Mouse (Mus musculus) spleen, adult 2 months (tissue): ENCODE measurements at regions not wholly inside any gene's neighbourhood (a gene's known extent, or its start where the extent isn't known, plus 50 kb on each side); places are given as distances from the start of the nearest gene placed in this dataset.
"Not testable (repeated sequence)": the region's sequence is repeated elsewhere in the genome, so short reads cannot be mapped to it uniquely, and the experiment has no call there.

Source experiments
- DNase-seq, 2 experiments: peaks; one replicate each; pipeline versions ENCODE4 v3.0.0 to v3.0.0-alpha.2; 2012 to 2021; ENCODE audit warnings: low spot score in 2 of 2, low read depth in 1 of 2
- H3K27ac ChIP-seq: fragments of 200-500 bp; 2 replicates; pipeline ENCODE4 v1.5.1; 2012; ENCODE audit warnings: low read length, inconsistent platforms; ENCODE audit not compliant: insufficient read depth
- H3K27me3 ChIP-seq: fragments of 200-500 bp; 2 replicates; pipeline ENCODE4 v1.6.1; 2012; ENCODE audit warnings: mild to moderate bottlenecking, moderate library complexity, low read length, inconsistent platforms; ENCODE audit not compliant: control insufficient read depth, insufficient read depth
- H3K36me3 ChIP-seq: fragments of 200-500 bp; 2 replicates; pipeline ENCODE4 v1.6.1; 2012; ENCODE audit warnings: mild to moderate bottlenecking, low read length, inconsistent platforms; ENCODE audit not compliant: control insufficient read depth, insufficient read depth
- H3K4me1 ChIP-seq: fragments of 200-500 bp; 2 replicates; pipeline ENCODE4 v1.6.1; 2011; ENCODE audit warnings: inconsistent platforms; ENCODE audit not compliant: control insufficient read depth, insufficient read depth, insufficient read length
- H3K4me3 ChIP-seq: fragments of 200-500 bp; 2 replicates; pipeline ENCODE4 v1.5.1; 2011; ENCODE audit warnings: mild to moderate bottlenecking, inconsistent platforms; ENCODE audit not compliant: insufficient read depth, insufficient read length; ENCODE audit errors: extremely low read depth
- CTCF ChIP-seq: fragments of 200-500 bp; IDR thresholded peaks from 2 replicates; pipeline ENCODE4 v1.5.1; 2011; ENCODE audit warnings: mild to moderate bottlenecking, inconsistent platforms; ENCODE audit not compliant: insufficient read depth, insufficient read length, insufficient replicate concordance; ENCODE audit errors: extremely low read depth
- POLR2A ChIP-seq: fragments of 200-500 bp; IDR thresholded peaks from 2 replicates; pipeline ENCODE4 v1.6.1; 2011; ENCODE audit warnings: low read depth, low read length, inconsistent platforms
- WGBS: fragments of 180-500 bp; shearing (Covaris S2); methylation state at CpG from one replicate; pipeline ENCODE4 v1.1.7; 2018; 5-methylcytosine and 5-hydroxymethylcytosine counted together

DNA sequence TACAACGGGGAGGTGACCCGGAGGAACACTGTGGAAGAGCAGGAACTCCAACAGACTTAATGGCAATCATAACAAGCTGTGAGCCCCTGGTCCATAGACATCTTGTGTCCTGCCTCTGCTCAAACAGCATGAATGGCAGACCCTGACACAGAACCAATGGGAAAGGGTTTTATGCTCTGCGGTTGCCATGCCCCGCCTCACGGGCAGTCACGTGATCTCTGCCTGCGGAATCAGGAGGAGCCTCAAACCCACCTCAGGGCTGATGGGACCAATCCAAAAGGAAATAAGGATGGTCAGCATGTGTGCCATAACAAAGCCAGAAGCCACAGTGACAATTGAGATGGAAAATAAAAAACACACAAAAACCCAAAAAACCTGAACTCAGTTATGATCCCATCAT lies 120.2 kb upstream of the Sfswap start:
- WGBS, result 92% methylated on average over 7 of the region's 7 CpGs
- Histone ChIP-seq H3K27ac (no peak overlapping the region), H3K27me3 (no peaks in the 10 kb centered on the region), H3K36me3 (no peaks in the 10 kb centered on the region), H3K4me1 (no peaks in the 10 kb centered on the region), H3K4me3 (no peak overlapping the region)
- TF ChIP-seq CTCF (no peak), POLR2A (no peak)
- no peak for DNase-seq

GRCm38 (mm10) chr5:129384976-129385375 lies 116.0 kb upstream of the Sfswap start:
- Histone ChIP-seq H3K27me3 (no peaks in the 10 kb centered on the region), H3K27ac (no peak overlapping the region), H3K36me3 (no peaks in the 10 kb centered on the region), H3K4me3 (no peak overlapping the region), H3K4me1 (no peaks in the 10 kb centered on the region)
- TF ChIP-seq POLR2A (no peak), CTCF (no peak)
- 89% methylated on average over 8 of the region's 8 CpGs for WGBS
- no peak for DNase-seq

DNA sequence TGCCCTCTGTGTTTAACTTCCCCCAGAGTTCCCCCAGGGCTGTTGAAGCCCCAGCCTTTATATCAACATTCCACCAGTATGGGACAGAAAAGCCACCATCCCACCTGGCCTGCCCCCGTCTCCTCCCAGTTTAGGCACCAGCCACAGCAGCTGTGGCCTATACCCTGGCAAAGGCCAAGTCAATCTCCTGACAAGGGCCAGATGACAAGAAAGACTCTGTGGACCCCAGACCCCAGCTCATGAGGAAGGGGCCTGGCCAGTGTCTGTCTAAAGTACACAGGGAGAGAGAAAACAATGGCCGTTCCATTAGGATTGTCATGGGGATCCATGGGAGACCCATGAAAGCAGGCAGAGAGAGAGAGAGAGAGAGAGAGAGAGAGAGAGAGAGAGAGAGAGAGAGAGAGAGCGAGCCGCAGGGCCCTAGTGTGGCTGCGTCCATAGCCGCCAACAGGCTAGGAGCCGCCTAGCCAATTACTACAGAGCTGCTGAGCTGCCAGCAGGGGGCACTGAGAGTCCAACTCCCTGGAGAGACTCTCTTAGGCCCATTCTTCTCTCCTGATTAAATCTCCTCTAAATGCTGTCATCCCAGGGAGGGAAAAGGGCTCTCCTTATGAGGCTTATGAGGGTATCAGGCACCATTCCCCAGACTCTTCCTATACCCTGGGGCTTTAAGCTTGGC lies 114.9 kb upstream of the Sfswap start:
- H3K4me1 ChIP-seq, H3K27me3 ChIP-seq, DNase-seq, H3K4me3 ChIP-seq, H3K36me3 ChIP-seq, H3K27ac ChIP-seq: not testable (repeated sequence)
- WGBS, result 71% methylated on average over 2 of the region's 7 CpGs

DNA sequence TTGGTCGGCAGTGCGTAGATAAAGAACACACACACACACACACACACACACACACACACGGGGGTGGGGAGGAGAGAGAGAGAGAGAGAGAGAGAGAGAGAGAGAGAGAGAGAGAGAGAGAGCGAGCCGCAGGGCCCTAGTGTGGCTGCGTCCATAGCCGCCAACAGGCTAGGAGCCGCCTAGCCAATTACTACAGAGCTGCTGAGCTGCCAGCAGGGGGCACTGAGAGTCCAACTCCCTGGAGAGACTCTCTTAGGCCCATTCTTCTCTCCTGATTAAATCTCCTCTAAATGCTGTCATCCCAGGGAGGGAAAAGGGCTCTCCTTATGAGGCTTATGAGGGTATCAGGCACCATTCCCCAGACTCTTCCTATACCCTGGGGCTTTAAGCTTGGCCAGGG lies 114.3 kb upstream of the Sfswap start:
- no CpG with 5 or more reads among the region's 8 CpGs for WGBS
- H3K4me3 ChIP-seq, H3K27me3 ChIP-seq, H3K27ac ChIP-seq, H3K4me1 ChIP-seq, H3K36me3 ChIP-seq, DNase-seq: not testable (repeated sequence)

GRCm38 (mm10) chr5:129387301-129387700 lies 113.7 kb upstream of the Sfswap start:
- H3K36me3 ChIP-seq, result no peaks in the 10 kb centered on the region
- no peak overlapping the region for H3K27ac ChIP-seq
- no peaks in the 10 kb centered on the region for H3K27me3 ChIP-seq
- 34% methylated on average over 3 of the region's 3 CpGs for WGBS
- TF ChIP-seq POLR2A (no peak), CTCF (no peak)
- no peak for DNase-seq
- H3K4me1 ChIP-seq, result no peaks in the 10 kb centered on the region
- H3K4me3 ChIP-seq, result no peak overlapping the region

DNA sequence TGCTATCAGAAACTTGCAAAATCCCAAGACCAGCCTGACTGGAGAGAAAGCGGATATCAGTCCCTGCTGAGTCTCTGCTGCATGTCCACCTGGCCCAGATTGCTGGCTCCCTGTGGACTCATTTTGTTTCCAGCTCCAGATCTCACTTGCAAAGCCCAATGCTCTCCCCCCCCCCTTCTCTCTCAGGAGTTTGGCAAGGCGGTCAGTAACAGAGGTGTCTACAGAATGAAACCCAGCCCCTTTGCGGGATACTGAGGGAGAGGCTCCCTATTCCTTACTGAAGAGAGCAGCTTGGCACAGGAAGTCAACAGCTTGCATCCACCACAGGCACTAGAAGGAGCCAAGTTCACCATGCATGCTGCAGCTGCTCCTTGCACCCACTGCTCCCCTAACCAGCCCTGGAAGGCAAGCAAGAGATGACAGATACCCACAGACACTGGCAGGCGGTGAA lies 110.1 kb upstream of the Sfswap start:
- TF ChIP-seq CTCF (no peak), POLR2A (no peak)
- H3K4me3 ChIP-seq, result no peak overlapping the region
- H3K27me3 ChIP-seq, result no peaks in the 10 kb centered on the region
- DNase-seq, result no peak
- H3K27ac ChIP-seq, result no peak overlapping the region
- no peaks in the 10 kb centered on the region for H3K36me3 ChIP-seq
- WGBS, result 83% methylated on average over 4 of the region's 4 CpGs
- H3K4me1 ChIP-seq, result no peaks in the 10 kb centered on the region

DNA sequence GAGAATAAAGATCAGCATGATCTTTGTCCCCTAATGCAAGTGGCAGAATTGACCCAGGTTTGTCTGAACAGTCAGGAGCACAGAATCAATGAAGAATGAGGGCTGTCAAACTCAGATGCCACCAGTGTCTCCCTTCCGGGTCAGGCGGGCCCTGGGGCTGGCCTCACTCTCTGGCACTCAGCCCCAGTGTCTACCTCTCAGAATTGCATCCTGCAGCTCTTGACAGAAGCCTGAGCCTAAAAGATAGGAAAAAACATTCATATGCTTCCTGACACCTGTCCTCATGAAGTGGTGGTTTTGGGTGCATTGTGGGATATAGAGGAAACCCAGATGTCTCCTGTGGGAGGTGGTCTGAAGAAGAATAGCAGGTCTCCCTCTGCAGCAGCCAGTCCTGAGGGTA lies 107.9 kb upstream of the Sfswap start:
- no peak overlapping the region for H3K4me3 ChIP-seq
- WGBS, result 15% methylated on average over 2 of the region's 2 CpGs
- no peaks in the 10 kb centered on the region for H3K36me3 ChIP-seq
- no peaks in the 10 kb centered on the region for H3K27me3 ChIP-seq
- TF ChIP-seq CTCF (no peak), POLR2A (no peak)
- no peak for DNase-seq
- H3K27ac ChIP-seq, result no peak overlapping the region
- H3K4me1 ChIP-seq, result no peaks in the 10 kb centered on the region
